Mouse (Mus musculus) embryonic fibroblast, embryonic 13.5 days (primary cell): Measurements from ENCODE around the gene Gpsm1. TPM values are rescaled to one million over a fixed set of nuclear protein-coding genes. Genes with fewer than 3 reads are reported as not detected.

ENCODE experiments used
- H3K27ac ChIP-seq: 2 replicates; pipeline ENCODE4 v1.5.1; 2012; ENCODE audit warnings: low read length, control low read depth, inconsistent platforms; ENCODE audit not compliant: insufficient read depth
- H3K4me1 ChIP-seq: 2 replicates; pipeline ENCODE4 v1.6.1; 2011; ENCODE audit warnings: low read length; ENCODE audit not compliant: control insufficient read depth, insufficient read depth
- H3K4me3 ChIP-seq: 2 replicates; pipeline ENCODE4 v1.5.1; 2011; ENCODE audit warnings: mild to moderate bottlenecking, control low read depth, low read length; ENCODE audit not compliant: insufficient read depth
- CTCF ChIP-seq: IDR thresholded peaks from 2 replicates; pipeline ENCODE4 v1.5.1; 2011; ENCODE audit warnings: mild to moderate bottlenecking, control low read depth, low read length, moderate library complexity, borderline replicate concordance; ENCODE audit not compliant: insufficient read depth
- POLR2A ChIP-seq: IDR thresholded peaks from 2 replicates; pipeline ENCODE4 v1.6.1; 2011; ENCODE audit warnings: low read depth, mild to moderate bottlenecking, control low read depth, low read length, moderate library complexity
- polyA plus RNA-seq: library from polyadenylated mRNA; stranded (reverse); fragments of >200 nt; gene quantifications from 2 replicates; pipeline ENCODE4 v1.2.4, GENCODE M21; 2011; ENCODE audit warnings: low read depth; ENCODE audit not compliant: missing spikeins, insufficient read length

The Gpsm1 gene
- polyA plus RNA-seq, 1 experiment, result 26.8 TPM

DNA sequence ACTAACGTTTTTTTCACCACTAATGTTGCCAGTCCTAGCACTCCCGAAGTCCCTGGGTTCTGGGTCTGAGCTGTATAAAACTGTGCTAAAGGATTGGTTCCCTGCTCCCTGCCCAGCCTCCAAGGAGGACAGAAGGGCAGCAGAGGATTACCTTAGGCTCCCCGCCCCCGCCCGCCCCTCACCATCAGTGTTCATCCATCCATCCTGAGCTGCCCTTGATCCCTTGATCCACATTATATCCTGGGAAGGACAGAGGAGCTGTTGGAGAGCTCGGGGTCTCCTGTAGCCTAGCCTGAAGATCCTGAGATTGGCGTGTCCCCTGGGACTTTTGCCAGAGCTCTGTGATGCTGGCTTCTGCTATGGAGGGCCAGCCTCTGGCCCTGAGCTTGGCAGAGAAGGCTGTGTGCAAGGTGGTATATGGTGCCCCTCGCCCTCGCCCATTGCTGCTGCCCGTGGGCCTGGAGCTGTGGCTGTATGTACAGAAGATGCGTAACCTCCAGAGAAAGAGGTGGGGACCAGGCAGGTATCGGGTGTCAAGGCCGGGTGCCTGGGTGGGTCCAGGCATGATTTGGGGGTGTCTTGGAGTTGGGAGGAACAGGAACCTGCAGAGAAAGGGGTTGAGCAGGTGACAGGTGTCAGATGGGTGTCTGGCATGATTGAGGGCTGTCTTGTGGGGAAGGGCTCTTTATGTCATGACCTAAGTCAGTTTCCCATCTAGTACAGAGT, 4.4 kb downstream of the Gpsm1 start:
- TF ChIP-seq POLR2A (no peak), CTCF (no peak)
- Histone ChIP-seq H3K27ac (no peak overlapping the region), H3K4me3 (no peak overlapping the region), H3K4me1 (peaks cover 5% of the 10 kb centered on the region; the same call in 1 of the 2 replicates)

DNA sequence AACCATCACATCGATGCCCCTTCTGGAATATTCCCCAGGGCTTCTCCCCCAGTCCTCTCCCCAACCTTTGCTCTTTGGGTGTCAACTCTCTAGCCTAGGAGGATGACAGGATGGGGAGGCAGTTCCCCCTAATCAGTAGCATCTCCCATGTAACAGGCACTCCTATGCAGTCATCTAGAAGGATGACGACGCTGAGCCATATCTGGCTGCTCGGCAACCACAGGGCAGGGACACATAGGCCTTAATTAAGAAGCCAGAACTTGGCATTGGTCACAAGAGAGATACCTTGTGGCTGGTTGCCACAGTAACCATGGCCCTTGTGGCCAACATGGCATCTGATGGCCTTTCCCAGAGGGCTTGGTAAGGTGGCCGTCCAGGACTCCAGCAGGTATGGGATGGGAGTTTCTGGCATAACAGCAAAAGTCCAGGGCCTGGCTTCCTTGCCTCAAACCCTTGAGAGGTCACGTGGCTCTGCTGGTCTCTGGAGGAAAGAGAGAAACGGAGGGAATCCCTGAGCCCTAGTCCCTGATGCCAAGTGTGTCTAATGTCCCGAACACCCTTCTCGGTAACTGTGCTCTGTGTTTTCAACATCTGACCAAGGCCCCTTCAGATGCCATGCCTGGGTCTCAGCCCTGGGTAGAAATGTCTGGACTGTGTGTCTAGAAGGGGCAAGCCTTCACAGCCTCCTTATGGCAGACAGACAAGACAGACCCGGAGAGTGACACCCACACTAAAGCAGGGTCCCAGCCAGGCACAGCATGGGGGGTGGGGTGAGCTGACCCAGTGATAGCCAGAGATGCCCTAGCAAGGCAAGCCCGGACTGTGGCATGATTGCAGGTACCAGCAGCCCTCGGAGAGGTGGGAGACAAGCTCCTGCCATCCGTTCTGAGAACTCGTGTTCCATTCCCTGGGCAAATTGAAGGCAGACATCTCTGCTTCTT, 5.2 kb downstream of the Gpsm1 start:
- no peak for TF ChIP-seq POLR2A
- TF ChIP-seq CTCF, result no peak
- no peak overlapping the region for H3K27ac ChIP-seq
- H3K4me3 ChIP-seq, result no peak overlapping the region
- H3K4me1 ChIP-seq, result 0 out of 2 replicates have a peak, but pooled peaks cover 4% of the 10 kb centered on the region

DNA sequence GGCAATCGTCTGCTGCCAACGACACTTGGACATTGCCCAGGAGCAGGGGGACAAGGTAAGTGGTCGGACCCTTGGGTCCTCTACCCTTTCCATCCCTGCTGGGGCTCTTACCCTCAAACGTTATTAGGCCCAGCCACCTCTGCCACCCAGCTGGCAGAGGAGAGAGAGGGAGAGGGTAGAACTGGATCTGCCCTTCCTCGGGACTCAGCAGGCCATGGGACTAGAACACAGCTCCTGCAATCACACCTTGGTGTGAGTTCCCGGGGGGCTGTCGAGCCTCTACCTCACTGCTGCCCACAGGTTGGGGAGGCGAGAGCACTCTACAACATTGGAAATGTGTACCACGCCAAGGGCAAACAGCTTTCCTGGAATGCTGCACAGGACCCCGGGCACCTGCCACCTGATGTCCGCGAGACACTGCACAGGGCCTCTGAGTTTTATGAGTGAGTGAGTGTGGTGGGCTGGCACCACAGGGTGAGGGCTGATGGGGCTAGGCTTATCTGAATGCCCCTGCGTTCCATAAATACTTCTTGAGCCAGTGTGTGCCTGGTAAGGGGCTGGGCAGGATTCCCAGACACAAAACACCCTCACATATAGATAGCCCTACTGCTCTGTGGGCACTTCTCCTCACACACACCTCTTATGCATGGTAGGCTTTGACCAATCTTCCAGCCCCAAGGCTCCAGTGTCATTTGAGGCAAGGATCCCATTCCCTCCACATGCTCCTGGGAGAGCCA, 8.4 kb downstream of the Gpsm1 start:
- Histone ChIP-seq H3K27ac (no peak overlapping the region), H3K4me3 (no peak overlapping the region), H3K4me1 (no peaks in the 10 kb centered on the region)
- TF ChIP-seq CTCF, result no peak
- TF ChIP-seq POLR2A, result no peak

DNA sequence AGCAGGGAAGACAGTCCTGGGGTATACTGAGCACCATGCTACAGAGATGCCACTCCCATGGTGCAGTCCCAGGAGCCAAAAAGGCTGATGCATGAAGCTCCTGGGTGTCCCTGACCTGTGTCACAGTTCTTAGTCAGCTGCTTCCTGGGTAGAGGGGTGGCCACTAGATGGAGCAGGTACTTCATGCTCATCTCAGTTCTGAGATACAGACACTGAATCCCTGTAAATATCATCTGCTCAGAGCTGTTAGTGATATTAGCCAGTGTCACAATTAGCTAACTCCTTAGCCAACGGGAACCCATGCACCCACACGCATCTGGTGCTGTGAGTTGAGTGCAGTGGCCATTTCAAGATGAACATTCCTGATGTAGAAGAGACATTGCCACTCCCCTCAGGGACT, 9.6 kb downstream of the Gpsm1 start:
- no peak overlapping the region for H3K27ac ChIP-seq
- TF ChIP-seq POLR2A (no peak), CTCF (peak; percentile 19; the same call in 1 of the 2 replicates)
- H3K4me1 ChIP-seq, result no peaks in the 10 kb centered on the region; the same call in 1 of the 2 replicates
- no peak overlapping the region for H3K4me3 ChIP-seq

DNA sequence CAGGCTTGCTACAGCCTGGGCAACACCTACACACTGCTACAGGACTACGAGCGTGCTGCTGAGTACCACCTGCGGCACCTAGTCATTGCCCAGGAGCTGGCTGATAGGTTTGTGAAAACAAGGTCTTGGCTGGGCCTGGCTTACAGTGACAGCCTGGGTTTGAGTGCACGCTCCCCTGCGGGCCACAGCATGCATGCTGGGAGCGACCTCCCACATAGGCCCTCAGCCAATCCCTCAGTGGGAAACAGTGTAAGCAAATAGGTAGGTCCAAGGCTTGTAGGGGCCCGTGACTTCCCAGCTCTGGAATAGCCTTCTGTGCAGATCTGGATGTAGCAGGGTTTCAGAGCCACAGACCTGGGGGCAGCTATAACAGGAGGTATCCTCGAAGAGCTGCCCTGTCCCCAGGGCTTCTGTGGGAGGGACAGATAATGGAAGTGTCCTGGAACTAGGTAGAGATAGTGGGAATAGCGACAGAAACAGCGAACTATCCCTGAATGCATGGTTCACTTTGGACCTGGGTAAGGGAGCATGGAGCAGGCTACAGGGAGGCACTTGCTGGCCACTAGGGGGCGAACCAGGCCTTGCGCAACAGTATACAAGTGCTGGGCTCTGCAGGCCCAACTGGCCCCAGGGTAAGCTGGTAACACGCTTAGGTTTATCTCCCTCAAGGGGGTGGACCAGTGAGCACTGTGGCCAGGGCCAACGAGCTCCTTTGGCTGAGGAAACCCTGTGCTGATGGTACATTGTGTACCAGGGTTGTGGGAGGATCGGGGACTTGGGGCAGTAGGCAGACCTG, 10.3 kb downstream of the Gpsm1 start:
- H3K4me1 ChIP-seq, result no peaks in the 10 kb centered on the region; the same call in 1 of the 2 replicates
- no peak overlapping the region for H3K27ac ChIP-seq
- no peak overlapping the region for H3K4me3 ChIP-seq
- TF ChIP-seq POLR2A, result no peak
- TF ChIP-seq CTCF, result peak; percentile 94

DNA sequence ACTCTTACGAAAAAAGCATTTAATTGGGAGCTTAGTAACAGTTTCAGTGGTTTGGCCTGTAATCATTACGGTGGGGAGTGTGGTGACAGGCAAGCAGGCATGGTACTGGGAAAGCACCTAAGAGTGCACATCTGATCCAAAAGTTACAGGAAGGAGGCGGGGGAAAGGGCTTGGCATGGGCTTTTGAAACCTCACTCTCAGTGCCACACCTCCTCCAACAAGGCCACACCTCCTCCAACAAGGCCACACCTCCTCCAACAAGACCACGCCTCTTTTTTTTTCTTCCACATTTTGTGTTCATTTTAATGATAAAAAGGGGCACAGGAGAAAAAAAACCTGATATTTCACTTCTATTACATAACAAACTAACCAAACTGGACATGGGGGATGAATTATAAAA, 12.5 kb downstream of the Gpsm1 start:
- no peak overlapping the region for H3K4me3 ChIP-seq
- TF ChIP-seq POLR2A (no peak), CTCF (no peak)
- H3K4me1 ChIP-seq, result no peaks in the 10 kb centered on the region; the same call in 1 of the 2 replicates
- no peak overlapping the region for H3K27ac ChIP-seq

DNA sequence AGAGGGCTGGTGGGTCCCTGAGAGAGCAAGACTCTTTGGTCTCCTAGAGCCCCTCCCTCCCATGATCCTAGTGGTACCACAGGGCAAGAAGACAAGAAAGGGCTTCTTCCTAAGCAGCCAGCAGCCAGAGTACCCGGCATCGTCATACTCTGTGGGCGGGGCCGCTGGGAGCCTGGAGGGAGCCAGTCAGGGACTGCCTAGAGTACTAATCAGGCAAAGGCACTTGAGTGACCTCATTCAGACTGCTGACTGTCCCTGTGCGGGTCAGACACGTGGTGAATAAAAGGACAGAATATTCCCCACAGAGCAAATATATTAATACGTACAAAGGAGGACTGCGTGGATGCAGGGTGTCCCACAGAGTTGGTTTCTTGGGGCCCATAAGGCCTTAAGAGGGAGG, 14.1 kb downstream of the Gpsm1 start:
- Histone ChIP-seq H3K4me1 (no peaks in the 10 kb centered on the region; the same call in 1 of the 2 replicates), H3K27ac (no peak overlapping the region), H3K4me3 (no peak overlapping the region)
- TF ChIP-seq CTCF (no peak), POLR2A (no peak)

DNA sequence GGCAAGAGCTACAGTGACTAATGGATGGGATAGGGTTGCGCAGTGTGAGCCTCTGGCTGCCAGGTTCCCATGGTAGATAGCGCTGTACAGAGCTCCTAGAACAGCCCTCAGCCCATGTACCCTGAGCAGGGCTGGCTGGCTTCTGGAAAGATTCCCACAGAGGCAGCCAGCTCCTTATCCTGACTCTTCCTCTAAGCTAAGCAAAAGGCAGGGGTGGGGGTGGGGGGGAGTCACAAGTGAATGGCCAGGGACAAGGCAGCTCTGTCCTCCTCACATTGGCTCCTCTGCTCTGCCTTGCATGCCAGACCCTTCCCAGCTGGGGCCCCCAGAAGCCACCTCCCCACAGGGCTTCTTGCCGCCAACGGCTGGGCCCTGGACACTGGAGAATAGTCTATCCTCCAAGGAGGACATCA, 14.7 kb downstream of the Gpsm1 start:
- TF ChIP-seq POLR2A, result no peak
- no peak for TF ChIP-seq CTCF

More for the DNA sequence above, 14.7 kb downstream of the Gpsm1 start:
- Histone ChIP-seq H3K4me1 (no peaks in the 10 kb centered on the region; the same call in 1 of the 2 replicates), H3K4me3 (no peak overlapping the region), H3K27ac (no peak overlapping the region)
